Mouse (Mus musculus) CH12.LX (cell line): Measurements from ENCODE around the gene Olfr175-ps1.

Experiments
- JUN ChIP-seq: IDR thresholded peaks from 2 replicates; pipeline ENCODE4 v1.6.1; 2011; ENCODE audit warnings: low read depth, mild to moderate bottlenecking, low read length, improper control_type of control experiment, moderate library complexity; ENCODE audit not compliant: insufficient read depth
- MYC ChIP-seq: IDR thresholded peaks from 2 replicates; pipeline ENCODE4 v1.6.1; 2011; ENCODE audit warnings: low read depth, mild to moderate bottlenecking, improper control_type of control experiment, low read length
- POLR2A ChIP-seq: IDR thresholded peaks from 2 replicates; pipeline ENCODE4 v1.6.1; 2011; ENCODE audit warnings: low read depth, mild to moderate bottlenecking, improper control_type of control experiment, low read length
- TCF12 ChIP-seq: IDR thresholded peaks from 2 replicates; pipeline ENCODE4 v1.6.1; 2014; ENCODE audit warnings: low read depth, mild to moderate bottlenecking, inconsistent platforms, low read length, improper control_type of control experiment
- ZKSCAN1 ChIP-seq: IDR thresholded peaks from 2 replicates; pipeline ENCODE4 v1.6.1; 2012; ENCODE audit warnings: low read depth, inconsistent platforms, low read length, improper control_type of control experiment, borderline replicate concordance

DNA sequence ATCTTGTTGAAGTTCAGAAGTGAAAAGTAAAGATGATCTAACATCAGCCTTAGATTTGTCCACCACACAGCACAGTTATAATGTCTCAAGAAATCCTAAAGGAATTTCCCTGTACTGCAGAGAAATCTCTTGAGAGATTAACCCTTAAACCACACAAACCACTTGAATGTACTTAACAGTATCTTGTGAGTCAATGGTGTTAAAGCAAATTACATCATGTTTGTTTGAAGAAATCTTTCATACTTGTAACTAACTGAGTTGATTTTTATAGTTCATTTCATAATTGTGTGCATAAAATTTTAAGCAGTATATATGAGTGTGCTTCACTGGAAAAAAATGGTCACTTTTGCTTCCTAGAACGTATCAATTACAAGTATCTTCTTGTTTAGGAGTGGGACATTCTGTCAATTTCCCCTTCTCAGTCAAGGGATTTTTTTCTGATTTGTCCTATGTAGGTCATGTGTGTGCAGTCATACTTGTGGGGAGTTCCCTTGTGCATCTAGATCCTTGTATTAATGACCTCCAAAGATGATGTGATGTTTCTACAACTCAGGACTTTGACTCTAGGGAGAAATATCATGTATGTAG, at the start of gene Olfr175-ps1:
- TF ChIP-seq POLR2A (no peak), ZKSCAN1 (no peak), TCF12 (0 out of 2 replicates have a peak, but pooled peaks have one; percentile 11), MYC (no peak), JUN (peak; percentile 53; the same call in 1 of the 2 replicates)
